In genomic region chr2:59338501-59338900, GRCm38 (mm10) we compare ENCODE assay signal across 12 mouse cellular contexts.
DNase-seq lines count a peak whose midpoint lies in the region; ATAC-seq and TF ChIP-seq lines count a peak whose summit lies in the region.
"Had no signal": no experiment of that assay in that cellular context is flagged by ENCODE, and none has a peak within 500 bp of the region (broad histone marks: within the 10 kb centered on the region; RNA-seq: fewer than 3 reads in every experiment).

No protein-coding gene starts in this region.

- H3K4me3 ChIP-seq in lung, postnatal 0 days (ENCODE audit: low read depth, low read length), result no peak overlapping the region
- H3K4me3 ChIP-seq in lung, adult 2 months (replicated peaks; ENCODE audit: extremely low read depth, low read depth, low read length), result no peak overlapping the region
- H3K4me3 ChIP-seq in kidney, postnatal 0 days (replicated peaks; ENCODE audit: low read depth, low read length), result no peak overlapping the region
- H3K4me3 ChIP-seq in stomach, embryonic 15.5 days (replicated peaks), result no peak overlapping the region
- H3K4me3 ChIP-seq: forebrain, embryonic 10.5 days; lung, embryonic 15.5 days had no signal

- no peak for TF ChIP-seq CTCF in lung, postnatal 0 days (IDR thresholded peaks at IDR 0.05)
- no peak for TF ChIP-seq CTCF in lung, adult 2 months (IDR thresholded peaks at IDR 0.05; ENCODE audit: insufficient read depth, low read length)
- no peak for TF ChIP-seq CTCF in kidney, postnatal 0 days (IDR thresholded peaks at IDR 0.05; ENCODE audit: low read depth)

- no peaks in the 10 kb centered on the region for H3K4me1 ChIP-seq in lung, postnatal 0 days (ENCODE audit: insufficient read depth, low read depth, low read length)
- H3K4me1 ChIP-seq in lung, adult 2 months (ENCODE audit: control insufficient read depth, insufficient read depth, low read length), result no peaks in the 10 kb centered on the region
- no peaks in the 10 kb centered on the region; the same call in 1 of the 2 replicates for H3K4me1 ChIP-seq in kidney, postnatal 0 days (replicated peaks; ENCODE audit: insufficient read depth, low read length)
- no peaks in the 10 kb centered on the region for H3K4me1 ChIP-seq in stomach, embryonic 15.5 days
- H3K4me1 ChIP-seq: forebrain, embryonic 10.5 days; lung, embryonic 15.5 days had no signal

- peaks cover 13% of the 10 kb centered on the region; the same call in 1 of the 2 replicates for H3K36me3 ChIP-seq in lung, postnatal 0 days (ENCODE audit: insufficient read depth, low read length)
- H3K36me3 ChIP-seq in kidney, postnatal 0 days (ENCODE audit: insufficient read depth, low read length), result peaks cover 19% of the 10 kb centered on the region
- H3K36me3 ChIP-seq in stomach, embryonic 15.5 days, result peaks cover 18% of the 10 kb centered on the region

- no peaks in the 10 kb centered on the region for H3K27me3 ChIP-seq in lung, postnatal 0 days (replicated peaks; ENCODE audit: insufficient read depth, low read length)
- no peaks in the 10 kb centered on the region for H3K27me3 ChIP-seq in kidney, postnatal 0 days (ENCODE audit: insufficient read depth, low read length)
- H3K27me3 ChIP-seq in stomach, embryonic 15.5 days (replicated peaks), result no peaks in the 10 kb centered on the region
- H3K27me3 ChIP-seq: lung, embryonic 15.5 days had no signal

- no peaks in the 10 kb centered on the region for H3K9me3 ChIP-seq in lung, postnatal 0 days (ENCODE audit: low read length)
- H3K9me3 ChIP-seq in kidney, postnatal 0 days (replicated peaks; ENCODE audit: low read length), result no peaks in the 10 kb centered on the region
- H3K9me3 ChIP-seq in stomach, embryonic 15.5 days, result no peaks in the 10 kb centered on the region
- H3K9me3 ChIP-seq: forebrain, embryonic 10.5 days; lung, embryonic 15.5 days had no signal

- ATAC-seq in lung, postnatal 0 days, result peak; percentile 79
- peak; percentile 87 for ATAC-seq in kidney, postnatal 0 days (replicated peaks; ENCODE audit: low FRiP score, low read depth)
- ATAC-seq in stomach, embryonic 15.5 days (ENCODE audit: insufficient read depth, low FRiP score, low read depth), result peak; percentile 67
- no peak for ATAC-seq in erythroblast, adult 5-6 weeks (replicated peaks; ENCODE audit: low FRiP score, poor library complexity, severe bottlenecking)

- WGBS in lung, postnatal 0 days, result 48% methylated on average over 11 of the region's 11 CpGs
- 59% methylated on average over 11 of the region's 11 CpGs for WGBS in lung, adult 2 months
- WGBS in kidney, postnatal 0 days, result 40% methylated on average over 11 of the region's 11 CpGs
- 75% methylated on average over 11 of the region's 11 CpGs for WGBS in stomach, embryonic 15.5 days

- TF ChIP-seq POLR2A in lung, adult 2 months (IDR thresholded peaks at IDR 0.05; ENCODE audit: borderline replicate concordance, extremely low read depth, low read depth, low read length), result no peak

- no peak overlapping the region for H3K27ac ChIP-seq in lung, postnatal 0 days (ENCODE audit: low read length)
- no peak overlapping the region for H3K27ac ChIP-seq in kidney, postnatal 0 days
- no peak overlapping the region for H3K27ac ChIP-seq in stomach, embryonic 15.5 days
- H3K27ac ChIP-seq: forebrain, embryonic 10.5 days; lung, embryonic 15.5 days had no signal

- peak; percentile 29 for DNase-seq in cerebellum, adult 8-10 months
- DNase-seq in cerebellum, postnatal 10 days, result no peak
- peak; percentile 53 for DNase-seq in lung, postnatal 0 days (ENCODE audit: low spot score)
- no peak for DNase-seq in lung, adult 2 months
- DNase-seq in kidney, postnatal 0 days (ENCODE audit: low spot score), result peak; percentile 49
- DNase-seq in c-Kit-positive CD71-positive TER-119-positive erythroid progenitor cells, embryonic 14.5 days (ENCODE audit: low spot score), result no peak
- DNase-seq: heart, postnatal 10 days; right cerebral cortex, postnatal 4 days had no signal

- no peak overlapping the region for H3K4me2 ChIP-seq in lung, postnatal 0 days (replicated peaks; ENCODE audit: low read depth, low read length)
- H3K4me2 ChIP-seq in kidney, postnatal 0 days (ENCODE audit: low read length), result no peak overlapping the region
- H3K4me2 ChIP-seq in stomach, embryonic 15.5 days, result no peak overlapping the region
- H3K4me2 ChIP-seq: lung, embryonic 15.5 days had no signal

- no peak overlapping the region for H3K9ac ChIP-seq in lung, postnatal 0 days (replicated peaks; ENCODE audit: low read depth)
- H3K9ac ChIP-seq in kidney, postnatal 0 days (ENCODE audit: low read depth, low read length), result no peak overlapping the region
- no peak overlapping the region for H3K9ac ChIP-seq in stomach, embryonic 15.5 days
- H3K9ac ChIP-seq: lung, embryonic 15.5 days had no signal

- no peak for TF ChIP-seq EP300 in lung, postnatal 0 days (IDR thresholded peaks at IDR 0.05)

Comparison
In these comparisons a context has a peak if more than half of its experiments do, and no peak if none do; other contexts are left out.
1. DNase-seq: peak in cerebellum, adult 8-10 months (single experiment), lung, postnatal 0 days (single experiment) and kidney, postnatal 0 days (single experiment); none in cerebellum, postnatal 10 days (0 of 2), lung, adult 2 months (single experiment) and c-Kit-positive CD71-positive TER-119-positive erythroid progenitor cells, embryonic 14.5 days (single experiment).